Mouse (Mus musculus): Measurements from ENCODE around the gene Gab2.

The Gab2 gene

GRCm38 (mm10) chr7:97313364-97313995, 232.1 kb downstream of the Gab2 start:
- in situ Hi-C loops (cut with MseI, MboI): no loop called here

- in situ Hi-C loops (cut with MseI, MboI): no loop called here
These were observed 233.3 kb downstream of the Gab2 start for GRCm38 (mm10) chr7:97314646-97315045.

GRCm38 (mm10) chr7:97315656-97316055, 234.3 kb downstream of the Gab2 start:
- in situ Hi-C loops (cut with MseI, MboI): no loop called here

- in situ Hi-C loops (cut with MseI, MboI): no loop called here
These were observed 236.3 kb downstream of the Gab2 start for GRCm38 (mm10) chr7:97317706-97318105.

- in situ Hi-C loops (cut with MseI, MboI): no loop called here
These were observed 243.0 kb downstream of the Gab2 start for GRCm38 (mm10) chr7:97324342-97324741.

GRCm38 (mm10) chr7:97325156-97325985, 244.0 kb downstream of the Gab2 start:
- in situ Hi-C loops (cut with MseI, MboI): no loop called here

GRCm38 (mm10) chr7:97327376-97327775, 246.0 kb downstream of the Gab2 start:
- in situ Hi-C loops (cut with MseI, MboI): no loop called here

- in situ Hi-C loops (cut with MseI, MboI): no loop called here
These were observed 247.7 kb downstream of the Gab2 start for GRCm38 (mm10) chr7:97328891-97329588.

- in situ Hi-C loops (cut with MseI, MboI): no loop called here
These were observed 248.3 kb downstream of the Gab2 start for GRCm38 (mm10) chr7:97329676-97330075.

GRCm38 (mm10) chr7:97330931-97331645, 249.7 kb downstream of the Gab2 start:
- in situ Hi-C loops (cut with MseI, MboI): no loop called here

GRCm38 (mm10) chr7:97331726-97332666, 250.6 kb downstream of the Gab2 start, which contains the start of the genes Usp35 and Kctd21:
Gene Usp35, minus strand, starts transcription at chr7:97332020.
Gene Kctd21, plus strand, starts transcription at chr7:97332327.
- in situ Hi-C loops (cut with MseI, MboI): no loop called here

GRCm38 (mm10) chr7:97332667-97333041, 251.3 kb downstream of the Gab2 start:
- in situ Hi-C loops (cut with MseI, MboI): no loop called here

- in situ Hi-C loops (cut with MseI, MboI): no loop called here
These were observed 251.9 kb downstream of the Gab2 start for GRCm38 (mm10) chr7:97333113-97333898.

- in situ Hi-C loops (cut with MseI, MboI): no loop called here
These were observed 253.0 kb downstream of the Gab2 start for GRCm38 (mm10) chr7:97334406-97334805.

- in situ Hi-C loops (cut with MseI, MboI): no loop called here
These were observed 255.3 kb downstream of the Gab2 start for GRCm38 (mm10) chr7:97336678-97337077.

GRCm38 (mm10) chr7:97338593-97338992, 257.2 kb downstream of the Gab2 start:
- in situ Hi-C loops (cut with MseI, MboI): no loop called here

GRCm38 (mm10) chr7:97339623-97340022, 258.2 kb downstream of the Gab2 start:
- in situ Hi-C loops (cut with MseI, MboI): no loop called here

- in situ Hi-C loops (cut with MseI, MboI): no loop called here
These were observed 259.8 kb downstream of the Gab2 start for GRCm38 (mm10) chr7:97340907-97341849.

GRCm38 (mm10) chr7:97342961-97343360, 261.6 kb downstream of the Gab2 start:
- in situ Hi-C loops (cut with MseI, MboI): no loop called here

All from mouse trophoblast stem cell (cell line).